Mouse (Mus musculus) embryonic facial prominence, embryonic 13.5 days (tissue): ENCODE results near the gene Tigd3. TPM values are rescaled to one million over a fixed set of nuclear protein-coding genes. Genes with fewer than 3 reads are reported as not detected.
A peak's percentile ranks its signal among the peaks of the same experiment; 100 is the strongest.

Experiments
- ATAC-seq: fragments of 200-750 bp; cut with Nextera tagmentation; 2 replicates; pipeline ENCODE4 v1.8.0; 2017; ENCODE audit warnings: low read depth; ENCODE audit not compliant: insufficient number of reproducible peaks, insufficient read depth, low FRiP score, low TSS enrichment
- H3K27ac ChIP-seq: fragments of 300-500 bp; sonication (generic); 2 replicates; pipeline ENCODE4 v1.5.1; 2015; ENCODE audit warnings: moderate library complexity, mild to moderate bottlenecking, inconsistent platforms
- H3K27me3 ChIP-seq: fragments of 300-500 bp; sonication (generic); 2 replicates; pipeline ENCODE4 v1.6.1; 2015; ENCODE audit warnings: mild to moderate bottlenecking, inconsistent platforms
- H3K36me3 ChIP-seq: fragments of 300-500 bp; sonication (generic); 2 replicates; pipeline ENCODE4 v1.6.1; 2015; ENCODE audit warnings: mild to moderate bottlenecking, inconsistent platforms
- H3K4me1 ChIP-seq: fragments of 300-500 bp; sonication (generic); 2 replicates; pipeline ENCODE4 v1.6.1; 2015; ENCODE audit warnings: inconsistent platforms
- H3K4me2 ChIP-seq: fragments of 300-500 bp; sonication (generic); 2 replicates; pipeline ENCODE4 v1.6.1; 2015; ENCODE audit warnings: moderate library complexity, mild to moderate bottlenecking, inconsistent platforms
- H3K4me3 ChIP-seq: fragments of 300-500 bp; sonication (generic); 2 replicates; pipeline ENCODE4 v1.5.1; 2015; ENCODE audit warnings: mild to moderate bottlenecking, inconsistent platforms
- H3K9ac ChIP-seq: fragments of 300-500 bp; sonication (generic); 2 replicates; pipeline ENCODE4 v1.6.1; 2015; ENCODE audit warnings: mild to moderate bottlenecking, inconsistent platforms
- H3K9me3 ChIP-seq: fragments of 300-500 bp; sonication (generic); 2 replicates; pipeline ENCODE4 v1.6.1; 2016; ENCODE audit warnings: inconsistent platforms
- WGBS: fragments of 180-500 bp; shearing (Covaris S2); methylation state at CpG from one replicate; pipeline ENCODE4 v1.1.7; 2015; ENCODE audit warnings: mixed read lengths; 5-methylcytosine and 5-hydroxymethylcytosine counted together
- polyA plus RNA-seq: library from polyadenylated mRNA; unstranded; fragments of >200 nt; fragmentation: Nextera tagmentation; extraction: Ambion mirVana; gene quantifications from 2 replicates; pipeline ENCODE4 v1.2.1, GENCODE M21; 2015

Tigd3 gene
- polyA plus RNA-seq, 1 experiment from 2014 or later: 4.7 TPM

DNA sequence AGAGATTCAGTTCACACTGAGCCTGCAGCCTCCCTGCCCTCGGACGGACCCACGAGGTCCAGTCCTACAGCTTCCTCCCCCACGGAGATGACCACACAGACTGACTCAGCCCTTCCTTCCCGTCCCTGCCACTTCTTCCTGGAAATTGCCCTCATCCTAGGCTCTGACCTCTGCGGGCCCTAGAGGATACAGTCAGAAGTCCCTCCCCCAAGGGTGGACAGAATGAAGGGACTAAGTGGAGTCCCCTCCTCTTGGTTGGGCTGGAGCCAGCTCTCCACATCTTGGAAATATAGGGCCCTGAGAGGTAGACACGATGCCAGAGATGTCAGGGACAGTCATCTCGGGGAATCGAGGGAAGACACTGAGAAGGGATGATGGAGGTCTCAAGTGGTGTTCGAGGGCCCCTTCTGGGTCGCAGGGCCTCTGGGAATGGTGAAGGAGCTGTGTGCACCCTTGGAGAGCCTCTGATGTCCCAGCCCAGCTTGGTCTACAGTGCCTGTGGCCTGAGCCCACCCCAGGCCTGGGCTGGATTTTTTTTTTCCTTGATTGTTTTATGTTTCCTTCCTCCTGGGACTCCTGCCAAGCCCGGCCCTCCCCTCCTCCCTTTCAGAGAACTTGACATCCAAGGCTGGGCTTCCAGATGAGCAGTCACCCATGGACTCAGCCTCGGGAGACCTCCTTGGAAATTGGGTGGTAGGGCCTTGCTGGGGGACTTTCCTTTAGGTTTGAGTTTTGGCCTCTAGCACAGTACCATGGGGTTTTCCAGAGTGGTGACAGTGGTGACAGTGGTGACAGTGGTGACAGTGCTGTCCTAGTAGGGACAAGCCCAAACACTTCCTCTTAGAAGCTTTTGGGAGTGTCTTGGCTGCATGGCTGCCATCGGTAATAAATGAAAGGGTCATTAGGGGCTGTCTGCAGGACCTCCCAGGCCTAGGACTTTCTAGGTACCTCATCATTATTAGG lies 36.0 kb upstream of the Tigd3 start:
- ATAC-seq: no peak
- Histone ChIP-seq H3K4me1 (peaks cover 41% of the 10 kb centered on the region), H3K9me3 (no peaks in the 10 kb centered on the region), H3K27me3 (peaks cover 11% of the 10 kb centered on the region), H3K9ac (0 out of 2 replicates have a peak overlapping the region, but pooled peaks have one; percentile 11), H3K36me3 (no peaks in the 10 kb centered on the region), H3K27ac (peak overlapping the region; percentile 28; the same call in 1 of the 2 replicates), H3K4me2 (no peak overlapping the region), H3K4me3 (no peak overlapping the region)
- 72% methylated on average over 14 of the region's 14 CpGs for WGBS

DNA sequence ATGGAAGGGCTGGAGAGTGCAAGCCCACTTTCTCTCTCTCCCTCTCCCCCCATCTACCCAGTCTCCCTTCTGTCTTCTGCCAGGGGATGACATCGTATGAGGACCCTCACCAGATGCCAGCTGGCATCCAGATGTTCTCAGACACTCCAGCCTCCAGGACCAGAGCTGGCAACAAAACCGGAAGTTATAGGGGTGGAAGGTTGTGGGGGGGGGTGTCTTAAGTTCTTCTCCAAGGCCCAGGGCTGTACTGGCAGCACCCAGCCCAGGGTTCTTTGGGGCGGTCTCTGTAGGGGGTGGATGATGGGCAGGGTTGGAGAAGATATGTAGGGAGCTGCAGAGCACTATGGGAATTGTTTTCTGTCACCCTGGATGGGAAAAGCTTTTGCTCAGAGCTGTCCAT lies 34.6 kb upstream of the Tigd3 start:
- no peak overlapping the region for H3K4me2 ChIP-seq
- ATAC-seq: no peak
- no peak overlapping the region for H3K4me3 ChIP-seq
- peak overlapping the region; percentile 51 for H3K27ac ChIP-seq
- 0 out of 2 replicates have a peak overlapping the region, but pooled peaks have one; percentile 21 for H3K9ac ChIP-seq
- H3K4me1 ChIP-seq: peaks cover 48% of the 10 kb centered on the region
- no peaks in the 10 kb centered on the region for H3K9me3 ChIP-seq
- H3K27me3 ChIP-seq: peaks cover 11% of the 10 kb centered on the region
- 47% methylated on average over 3 of the region's 3 CpGs for WGBS
- no peaks in the 10 kb centered on the region for H3K36me3 ChIP-seq

DNA sequence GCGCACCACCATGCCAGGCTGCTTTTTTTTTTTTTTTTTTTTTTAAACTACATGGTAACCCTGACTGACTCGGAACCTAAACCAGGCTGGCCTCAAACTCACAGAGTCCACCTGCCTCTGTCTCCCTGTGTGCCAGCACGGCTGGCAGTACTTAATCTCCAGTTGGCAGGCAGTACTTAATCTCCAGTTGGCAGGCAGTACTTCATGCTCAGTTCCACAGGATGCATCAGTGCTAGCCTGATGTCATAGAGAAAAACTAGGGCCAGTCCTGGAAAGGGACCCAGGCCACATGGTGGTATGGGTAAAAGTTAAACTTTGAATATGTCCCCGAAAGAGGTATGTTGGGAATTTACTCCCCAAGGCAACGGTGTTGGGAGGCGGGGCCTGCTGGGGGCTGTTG lies 34.2 kb upstream of the Tigd3 start:
- 0 out of 2 replicates have a peak overlapping the region, but pooled peaks have one; percentile 16 for H3K9ac ChIP-seq
- no peak for ATAC-seq
- H3K27me3 ChIP-seq: peaks cover 11% of the 10 kb centered on the region
- no peaks in the 10 kb centered on the region for H3K9me3 ChIP-seq
- H3K4me3 ChIP-seq: no peak overlapping the region
- H3K27ac ChIP-seq: peak overlapping the region; percentile 51
- peaks cover 51% of the 10 kb centered on the region for H3K4me1 ChIP-seq
- 59% methylated on average over 6 of the region's 6 CpGs for WGBS
- H3K36me3 ChIP-seq: no peaks in the 10 kb centered on the region
- no peak overlapping the region for H3K4me2 ChIP-seq

DNA sequence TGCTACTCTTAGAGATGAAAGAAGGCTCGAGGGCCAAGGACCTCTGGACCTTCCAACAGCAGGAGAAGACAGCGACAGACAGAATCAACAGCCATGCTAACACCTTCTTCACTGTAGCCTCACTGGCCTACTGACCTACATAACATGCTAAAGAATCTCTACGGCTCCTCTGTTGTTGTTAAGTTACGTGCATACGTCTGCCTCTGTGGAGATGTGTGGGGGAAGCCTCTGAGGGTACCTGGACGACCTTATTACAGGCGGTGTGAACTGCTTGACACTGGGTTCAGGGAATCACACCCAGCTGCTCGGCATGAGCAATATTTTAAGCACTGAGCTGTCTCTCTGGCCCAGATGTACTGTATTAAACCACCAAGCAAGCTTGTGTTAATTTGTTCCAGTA lies 33.6 kb upstream of the Tigd3 start:
- Histone ChIP-seq H3K36me3 (no peaks in the 10 kb centered on the region), H3K4me3 (no peak overlapping the region), H3K27ac (no peak overlapping the region), H3K9ac (no peak overlapping the region), H3K4me2 (no peak overlapping the region), H3K27me3 (peaks cover 11% of the 10 kb centered on the region), H3K4me1 (peaks cover 51% of the 10 kb centered on the region), H3K9me3 (no peaks in the 10 kb centered on the region)
- no peak for ATAC-seq
- WGBS: 57% methylated on average over 8 of the region's 8 CpGs

DNA sequence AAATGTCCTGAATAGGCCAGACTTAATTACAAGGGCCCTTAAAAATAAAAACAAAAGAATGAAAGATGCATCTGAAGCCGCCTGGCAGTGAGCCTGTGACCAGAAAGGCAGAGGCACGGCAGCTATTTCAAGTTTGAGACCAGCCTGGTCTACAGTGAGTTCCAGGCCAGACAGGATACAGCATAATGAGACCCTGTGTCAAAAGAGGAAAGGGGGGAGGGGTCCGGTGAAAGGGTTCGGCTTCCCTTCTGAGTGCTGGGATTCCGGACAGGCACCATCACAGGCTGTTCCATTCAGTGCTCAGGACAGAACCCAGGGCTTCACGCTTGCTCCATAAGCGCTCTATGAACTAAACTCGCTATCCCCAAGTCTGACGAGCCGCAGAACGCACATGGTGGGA lies 33.1 kb upstream of the Tigd3 start:
- Histone ChIP-seq H3K4me2 (no peak overlapping the region), H3K27ac (no peak overlapping the region), H3K27me3 (peaks cover 11% of the 10 kb centered on the region), H3K9ac (no peak overlapping the region), H3K9me3 (no peaks in the 10 kb centered on the region), H3K4me1 (peaks cover 54% of the 10 kb centered on the region), H3K4me3 (no peak overlapping the region), H3K36me3 (no peaks in the 10 kb centered on the region)
- ATAC-seq: no peak
- 61% methylated on average over 11 of the region's 11 CpGs for WGBS

DNA sequence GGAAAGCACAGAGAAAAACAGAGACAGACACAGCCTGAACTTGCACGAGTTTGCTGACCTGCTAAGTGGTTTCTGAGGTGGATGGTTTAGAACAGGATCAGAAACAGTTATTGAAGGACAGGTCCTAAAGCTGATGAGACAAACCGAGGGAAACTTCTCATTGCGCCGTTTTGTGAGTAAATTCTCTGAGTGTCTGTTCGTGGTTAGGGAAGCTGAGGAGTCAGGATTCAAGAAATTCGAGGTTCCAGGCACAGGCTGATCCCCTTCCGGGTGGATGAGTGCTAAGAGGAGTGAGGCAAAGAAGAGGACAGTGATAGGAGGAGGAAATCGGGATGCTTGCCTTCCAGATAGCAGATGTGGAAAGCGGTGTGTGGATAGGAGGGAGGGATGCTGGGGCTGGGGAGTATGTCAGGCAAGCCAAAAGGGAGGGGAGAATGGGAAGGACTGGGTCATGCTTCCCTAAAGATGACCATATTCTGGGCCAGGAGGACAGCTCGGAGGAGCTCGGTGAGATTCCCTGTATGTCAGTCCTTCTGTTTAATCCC lies 31.4 kb upstream of the Tigd3 start:
- H3K4me3 ChIP-seq: peak overlapping the region; percentile 63
- H3K4me2 ChIP-seq: peak overlapping the region; percentile 95
- peaks cover 11% of the 10 kb centered on the region for H3K27me3 ChIP-seq
- WGBS: 27% methylated on average over 11 of the region's 11 CpGs
- H3K9me3 ChIP-seq: no peaks in the 10 kb centered on the region
- H3K36me3 ChIP-seq: no peaks in the 10 kb centered on the region
- peak overlapping the region; percentile 71; the same call in 1 of the 2 replicates for H3K9ac ChIP-seq
- 0 out of 2 replicates have a peak overlapping the region, but pooled peaks have one; percentile 68 for H3K27ac ChIP-seq
- H3K4me1 ChIP-seq: peaks cover 60% of the 10 kb centered on the region
- no peak for ATAC-seq

DNA sequence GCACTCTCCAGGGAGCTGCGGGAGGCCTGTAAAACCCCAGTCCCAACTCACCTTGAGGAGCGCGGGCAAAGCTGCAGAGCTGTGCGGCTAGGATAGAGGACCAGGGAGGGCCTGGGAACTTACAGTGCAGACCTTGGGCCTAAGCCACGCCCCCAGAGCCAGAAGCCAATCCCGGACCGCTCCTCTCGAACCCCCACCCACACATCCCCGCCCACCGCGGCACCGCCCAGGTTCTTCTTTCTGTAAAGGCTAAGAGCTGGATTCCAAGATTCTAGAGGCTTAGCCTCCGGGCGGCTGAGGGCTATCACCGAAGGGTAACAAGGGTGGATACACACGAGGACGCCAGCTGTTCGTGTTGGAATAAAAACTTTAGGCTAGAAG lies 30.8 kb upstream of the Tigd3 start, which contains the start of gene Cdc42ep2:
Gene Cdc42ep2 (minus strand): TSS at position 104 of the 381 bp plus-strand sequence.
- peaks cover 55% of the 10 kb centered on the region for H3K4me1 ChIP-seq
- no peaks in the 10 kb centered on the region for H3K9me3 ChIP-seq
- H3K9ac ChIP-seq: peak within 1 kb of the TSS; percentile 71
- WGBS: 0% methylated on average over 18 of the region's 18 CpGs
- H3K4me3 ChIP-seq: peak within 1 kb of the TSS; percentile 63
- peaks cover 11% of the 10 kb centered on the region for H3K27me3 ChIP-seq
- peak within 1 kb of the TSS; percentile 68 for H3K27ac ChIP-seq
- ATAC-seq: peak; percentile 89
- peak within 1 kb of the TSS; percentile 95 for H3K4me2 ChIP-seq
- no peaks in the 10 kb centered on the region for H3K36me3 ChIP-seq

DNA sequence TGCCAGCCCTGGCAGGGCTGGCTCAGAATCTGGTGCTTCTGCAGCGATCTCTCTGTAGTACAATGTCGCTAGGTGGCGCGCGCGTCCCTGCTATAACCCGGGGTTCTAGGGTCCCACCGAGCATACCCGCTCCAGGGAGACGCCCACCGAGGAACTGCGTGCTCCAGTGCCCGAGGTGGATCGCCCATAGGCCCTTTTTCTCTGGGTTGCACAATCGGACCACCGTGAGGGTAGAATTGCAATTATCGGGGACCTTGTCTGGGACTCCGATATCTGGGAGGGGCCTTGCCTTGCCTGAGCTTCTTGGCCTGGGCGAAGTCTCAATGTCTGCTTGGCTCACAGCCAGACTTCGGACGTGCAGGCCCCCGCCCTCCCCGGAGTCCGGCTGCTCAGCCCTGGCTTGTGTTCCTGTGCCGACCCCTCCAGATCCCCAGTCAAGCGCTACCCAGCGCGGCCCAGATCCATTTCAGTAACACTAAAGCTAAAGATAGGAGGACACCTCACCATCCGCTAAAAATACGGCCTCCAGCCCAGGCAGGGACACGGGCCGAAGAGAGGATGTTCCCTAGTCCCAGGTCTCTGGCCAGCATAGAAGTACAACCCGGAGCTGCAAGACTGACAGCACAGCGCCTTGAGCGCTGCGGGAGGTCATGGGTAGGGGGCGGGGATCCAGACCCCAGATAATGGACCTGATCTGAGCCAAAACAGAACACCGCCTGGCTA lies 30.2 kb upstream of the Tigd3 start:
- ATAC-seq: peak; percentile 80
- peak overlapping the region; percentile 63 for H3K4me3 ChIP-seq
- H3K27me3 ChIP-seq: peaks cover 11% of the 10 kb centered on the region
- no peaks in the 10 kb centered on the region for H3K9me3 ChIP-seq
- peak overlapping the region; percentile 95 for H3K4me2 ChIP-seq
- H3K27ac ChIP-seq: peak overlapping the region; percentile 68
- WGBS: under 1% methylated on average over 38 of the region's 38 CpGs
- peaks cover 50% of the 10 kb centered on the region for H3K4me1 ChIP-seq
- H3K9ac ChIP-seq: peak overlapping the region; percentile 71
- no peaks in the 10 kb centered on the region for H3K36me3 ChIP-seq

DNA sequence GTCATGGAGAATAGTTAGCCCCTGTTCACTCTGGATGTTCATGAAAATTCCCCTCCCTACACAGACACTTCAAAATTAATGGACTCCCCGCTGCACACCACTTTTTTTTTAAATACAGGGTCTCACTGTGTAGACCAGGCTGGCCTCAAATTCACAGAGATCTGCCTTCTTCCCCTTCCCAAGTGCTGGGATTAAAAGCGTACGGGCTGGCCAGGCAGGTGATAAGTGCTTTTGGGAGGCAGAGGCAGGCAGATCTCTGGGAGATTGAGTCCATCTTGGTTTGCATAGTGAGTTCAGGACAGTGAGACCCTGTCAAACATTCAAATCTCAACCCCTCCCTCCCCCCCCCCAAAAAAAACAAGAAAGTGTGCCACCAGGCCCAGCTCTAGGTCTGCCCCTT lies 29.0 kb upstream of the Tigd3 start:
- no peaks in the 10 kb centered on the region for H3K9me3 ChIP-seq
- WGBS: 92% methylated on average over 3 of the region's 3 CpGs
- no peak overlapping the region for H3K27ac ChIP-seq
- H3K36me3 ChIP-seq: peaks cover 5% of the 10 kb centered on the region
- ATAC-seq: no peak
- H3K4me1 ChIP-seq: peaks cover 38% of the 10 kb centered on the region
- H3K4me2 ChIP-seq: no peak overlapping the region
- H3K4me3 ChIP-seq: no peak overlapping the region
- H3K9ac ChIP-seq: no peak overlapping the region
- peaks cover 11% of the 10 kb centered on the region for H3K27me3 ChIP-seq

DNA sequence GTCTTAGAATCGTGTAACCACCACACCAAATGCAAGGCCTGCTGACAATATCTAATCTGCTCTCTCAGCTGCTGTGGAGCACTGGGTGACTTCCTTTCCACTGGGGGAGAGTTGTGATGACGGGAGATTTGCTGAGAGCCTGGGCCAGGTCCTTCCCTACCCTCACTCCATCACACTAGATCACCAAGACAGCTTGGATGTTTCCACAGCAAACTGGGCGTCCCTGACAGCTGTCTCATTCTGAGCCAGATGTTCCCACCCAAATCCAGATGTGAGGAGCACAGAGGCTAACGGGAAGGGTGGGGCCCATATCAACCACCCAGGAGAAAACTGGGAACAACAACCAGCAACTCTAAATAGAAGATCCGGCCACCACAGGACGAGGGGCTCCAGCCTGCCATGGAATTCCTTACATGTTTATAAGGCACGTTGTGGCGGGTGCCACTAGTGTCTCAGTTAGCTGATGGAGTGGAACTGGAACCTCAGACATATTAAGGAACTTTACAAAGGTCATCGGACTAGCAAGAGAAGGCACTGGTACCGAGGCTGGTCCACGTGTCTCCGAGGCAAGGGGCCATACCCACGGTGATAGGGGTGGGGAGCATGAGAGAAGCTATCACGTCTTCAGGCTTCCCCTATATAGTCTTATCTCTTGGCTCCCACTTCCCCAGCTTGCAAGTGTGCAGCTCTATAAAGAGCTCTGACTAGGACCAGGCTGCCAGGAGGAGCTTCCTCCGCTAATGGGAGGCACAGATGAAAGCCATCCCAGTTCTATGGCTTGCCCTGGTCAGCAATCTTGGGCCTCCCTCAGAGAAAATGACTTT lies 28.4 kb upstream of the Tigd3 start:
- Histone ChIP-seq H3K4me3 (no peak overlapping the region), H3K27ac (no peak overlapping the region)

More for the DNA sequence above, 28.4 kb upstream of the Tigd3 start:
- 70% methylated on average over 15 of the region's 15 CpGs for WGBS
- Histone ChIP-seq H3K9ac (peak overlapping the region; percentile 59; the same call in 1 of the 2 replicates), H3K4me2 (peak overlapping the region; percentile 44), H3K4me1 (peaks cover 34% of the 10 kb centered on the region), H3K27me3 (peaks cover 11% of the 10 kb centered on the region), H3K9me3 (no peaks in the 10 kb centered on the region), H3K36me3 (peaks cover 11% of the 10 kb centered on the region)
- ATAC-seq: no peak
